Mouse (Mus musculus) neutrophil, adult 5-6 weeks (primary cell): ENCODE measurements around the gene Mlx. TPM values are rescaled to one million over a fixed set of nuclear protein-coding genes. Genes with fewer than 3 reads are reported as not detected.

Experiments used
- ATAC-seq: fragments of 151-379, 151-347 bp; 2 replicates; pipeline ENCODE4 v1.8.0; 2017; ENCODE audit warnings: mild to moderate bottlenecking, moderate TSS enrichment; ENCODE audit not compliant: insufficient number of reproducible peaks, poor library complexity, low FRiP score, severe bottlenecking; ENCODE audit errors: extremely low read depth
- total RNA-seq: library from RNA; stranded (forward); fragments of 200-1000 nt; gene quantifications from 2 replicates; pipeline ENCODE4 v1.2.3, GENCODE M21; 2017

The Mlx gene
- total RNA-seq, result 38.7 and 46.3 TPM in 2 replicates

DNA sequence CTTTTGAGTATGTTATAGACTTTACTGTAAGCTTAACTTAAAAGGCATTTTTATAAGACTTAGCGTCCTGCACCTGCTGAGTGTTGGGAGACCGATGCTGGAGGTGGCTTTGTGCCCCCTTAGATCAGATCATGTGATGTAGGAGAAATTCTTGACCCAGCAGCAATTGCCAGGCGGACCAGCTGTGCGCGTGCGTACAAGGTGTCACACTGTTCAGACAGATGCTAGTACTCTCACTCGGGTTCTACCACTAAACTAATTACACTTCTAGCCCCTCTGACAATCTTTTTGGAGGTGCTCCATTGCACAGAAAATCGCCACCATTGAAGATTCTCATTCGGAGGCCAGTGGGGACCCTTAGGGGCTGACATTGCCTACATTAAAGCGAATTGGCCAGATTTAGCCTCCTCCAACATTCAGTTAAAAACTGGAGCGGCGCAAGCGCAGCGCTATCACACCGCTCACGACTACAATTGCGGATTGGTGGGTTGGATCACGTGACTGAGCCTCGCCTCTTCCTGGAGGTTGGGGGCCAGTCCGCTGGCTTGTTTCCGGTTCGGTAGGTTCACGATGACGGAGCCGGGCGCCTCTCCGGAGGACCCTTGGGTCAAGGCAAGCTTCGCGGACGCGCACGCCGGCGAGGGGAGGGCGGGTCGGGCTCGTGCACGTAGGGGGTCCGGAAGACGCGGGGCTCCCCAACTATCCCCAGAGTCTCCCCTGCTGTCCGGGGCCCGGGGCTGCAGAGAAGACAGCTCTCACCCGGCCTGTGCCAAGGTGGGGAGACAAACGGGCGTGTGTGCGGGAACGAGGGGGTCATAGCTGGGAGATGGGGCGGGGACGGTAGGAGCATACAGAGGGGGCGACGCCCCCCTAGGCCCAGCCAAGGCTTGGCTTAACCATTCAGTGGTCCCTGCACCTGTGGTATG is at the start of gene Mlx:
Gene Mlx (plus strand): TSS at position 522 of the 926 bp plus-strand sequence.
- peak; percentile 62 for ATAC-seq

DNA sequence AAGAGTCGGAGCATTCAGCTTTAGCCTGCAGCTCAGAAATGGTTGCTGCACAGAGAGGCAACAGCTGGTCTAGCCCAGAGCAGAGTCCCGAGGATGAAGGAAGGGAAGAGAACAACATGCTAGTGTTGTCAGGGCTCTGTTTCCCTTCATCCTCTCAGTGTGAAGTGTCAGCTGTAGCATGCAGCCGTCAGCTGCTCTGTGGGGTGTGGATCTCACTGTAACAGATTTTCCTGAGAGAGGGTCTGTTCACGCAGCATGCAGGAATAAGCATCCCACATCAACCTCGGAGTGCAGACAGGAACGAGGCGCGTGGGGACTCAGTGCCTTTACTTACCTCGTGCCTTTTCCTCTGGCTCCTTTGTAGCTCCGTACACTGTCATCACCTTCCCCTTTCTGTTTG is 49.3 kb upstream of the Mlx start:
- ATAC-seq, result no peak

DNA sequence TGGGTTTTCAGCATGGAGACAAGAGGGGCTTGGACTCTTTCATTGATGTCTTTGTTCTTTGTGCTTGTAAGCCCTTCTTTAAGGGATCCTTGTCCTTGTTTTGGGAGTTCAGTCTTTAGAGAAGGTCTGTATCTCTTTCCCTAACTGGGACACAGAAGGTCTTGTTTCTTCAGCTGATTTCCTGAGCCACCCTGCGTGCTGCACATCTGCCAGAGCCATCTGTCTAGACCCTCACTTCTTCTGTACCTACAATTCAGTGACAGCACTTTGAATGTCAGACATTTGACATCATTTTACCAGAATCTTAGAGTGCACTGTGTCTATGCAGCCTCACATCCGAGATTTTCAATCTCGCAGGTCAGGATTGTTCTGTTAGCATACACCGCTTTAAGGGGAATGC is 41.3 kb upstream of the Mlx start:
- ATAC-seq, result no peak

DNA sequence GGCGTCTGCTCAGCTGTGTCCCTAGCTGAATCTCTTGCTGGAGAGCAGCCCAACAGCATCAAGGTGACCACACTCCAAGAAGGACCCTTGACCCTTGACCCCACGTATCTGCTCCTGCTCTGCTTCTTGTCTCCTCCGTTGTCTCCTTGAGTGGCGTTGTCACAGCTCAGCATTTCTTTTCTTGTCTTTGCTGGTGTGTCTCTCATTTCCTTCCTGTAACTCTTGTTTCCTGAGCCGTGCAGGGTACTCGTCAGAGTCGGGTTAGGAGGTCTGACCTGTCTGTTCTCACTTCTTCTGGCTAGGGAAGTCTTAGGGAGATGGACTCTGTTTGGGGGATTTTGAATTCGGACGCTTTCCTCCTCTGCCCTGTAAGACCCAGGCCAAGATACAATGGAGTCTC is 40.6 kb upstream of the Mlx start:
- ATAC-seq, result no peak

DNA sequence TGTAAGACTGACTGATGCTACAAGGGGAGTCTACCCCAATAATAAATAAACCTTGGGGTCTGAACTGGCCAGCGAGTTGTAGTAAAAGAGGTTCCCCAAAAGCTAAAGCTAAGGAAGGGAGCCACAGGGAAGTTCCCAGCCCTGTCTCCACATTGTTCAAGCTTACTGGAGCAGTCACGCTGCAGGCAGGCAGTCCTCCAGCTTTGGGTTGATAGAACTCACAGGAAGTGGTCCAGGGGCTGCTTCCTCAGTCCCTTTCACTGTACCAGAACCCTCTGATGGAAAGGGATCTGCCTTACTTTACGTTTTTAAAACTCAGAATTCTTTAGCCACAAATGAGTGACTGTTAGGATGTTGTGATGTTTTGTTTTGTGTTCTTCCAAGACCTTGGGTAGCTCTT is 39.6 kb upstream of the Mlx start:
- ATAC-seq, result no peak

DNA sequence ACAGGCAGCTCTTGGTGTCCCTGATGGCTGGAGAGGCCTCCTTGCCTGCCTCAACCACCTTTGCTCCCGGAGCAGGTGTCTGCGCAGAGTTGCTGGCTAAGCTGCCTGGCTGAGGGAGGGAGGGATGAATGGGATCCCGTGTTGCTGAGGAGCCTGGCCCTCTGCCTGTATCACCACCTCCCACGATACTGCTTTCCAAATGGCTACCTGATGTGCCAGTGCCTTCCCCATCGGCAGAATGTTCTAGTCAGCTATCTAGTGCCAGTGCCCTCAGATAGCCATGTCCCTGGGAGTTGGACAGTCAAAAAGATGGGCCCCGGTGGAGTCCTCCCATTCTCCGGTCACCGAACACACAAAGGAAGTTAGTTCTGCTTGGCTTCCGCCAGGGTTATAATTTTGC is 36.7 kb upstream of the Mlx start:
- ATAC-seq, result no peak

DNA sequence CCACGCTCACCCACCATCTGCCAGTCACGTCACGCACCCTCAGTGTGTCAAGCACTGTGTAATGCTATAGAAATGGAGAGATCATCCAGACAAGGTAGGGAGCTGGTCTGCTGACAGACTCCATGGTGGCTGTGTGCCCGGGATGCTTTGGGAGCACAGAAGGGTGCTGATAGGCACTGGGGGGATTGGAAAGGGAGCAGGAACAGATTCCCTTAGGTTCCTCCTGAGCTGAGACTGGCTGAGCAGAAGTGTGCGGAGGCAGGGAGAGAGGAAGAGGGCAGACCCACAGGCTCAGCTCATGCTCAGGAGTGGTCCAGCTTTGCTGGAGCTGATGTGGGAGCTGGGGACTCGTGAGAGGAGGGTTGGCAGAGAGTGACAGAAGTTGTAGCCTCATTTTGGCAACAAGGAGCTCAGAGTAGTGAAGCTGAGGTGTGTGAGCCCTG is 36.0 kb upstream of the Mlx start:
- no peak for ATAC-seq

DNA sequence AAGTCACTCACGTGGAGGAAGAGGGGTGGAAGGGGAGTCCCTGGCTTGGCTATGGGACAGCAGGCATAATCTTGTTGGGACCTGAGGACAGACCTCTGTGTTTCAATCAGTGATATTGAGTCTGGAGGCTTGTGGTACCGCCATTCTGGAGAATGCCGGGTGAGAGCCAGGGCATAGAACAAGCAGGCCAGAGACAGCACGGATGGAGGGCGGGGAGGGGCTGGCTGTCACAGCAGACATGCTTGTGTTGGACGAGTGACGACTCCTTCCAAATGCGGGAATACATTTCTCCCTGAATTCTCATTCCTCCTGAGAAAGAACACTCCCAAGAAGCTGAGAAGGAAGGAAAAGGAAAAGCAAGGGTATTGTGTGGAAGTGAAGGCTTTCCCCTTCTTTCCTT is 35.5 kb upstream of the Mlx start:
- no peak for ATAC-seq

DNA sequence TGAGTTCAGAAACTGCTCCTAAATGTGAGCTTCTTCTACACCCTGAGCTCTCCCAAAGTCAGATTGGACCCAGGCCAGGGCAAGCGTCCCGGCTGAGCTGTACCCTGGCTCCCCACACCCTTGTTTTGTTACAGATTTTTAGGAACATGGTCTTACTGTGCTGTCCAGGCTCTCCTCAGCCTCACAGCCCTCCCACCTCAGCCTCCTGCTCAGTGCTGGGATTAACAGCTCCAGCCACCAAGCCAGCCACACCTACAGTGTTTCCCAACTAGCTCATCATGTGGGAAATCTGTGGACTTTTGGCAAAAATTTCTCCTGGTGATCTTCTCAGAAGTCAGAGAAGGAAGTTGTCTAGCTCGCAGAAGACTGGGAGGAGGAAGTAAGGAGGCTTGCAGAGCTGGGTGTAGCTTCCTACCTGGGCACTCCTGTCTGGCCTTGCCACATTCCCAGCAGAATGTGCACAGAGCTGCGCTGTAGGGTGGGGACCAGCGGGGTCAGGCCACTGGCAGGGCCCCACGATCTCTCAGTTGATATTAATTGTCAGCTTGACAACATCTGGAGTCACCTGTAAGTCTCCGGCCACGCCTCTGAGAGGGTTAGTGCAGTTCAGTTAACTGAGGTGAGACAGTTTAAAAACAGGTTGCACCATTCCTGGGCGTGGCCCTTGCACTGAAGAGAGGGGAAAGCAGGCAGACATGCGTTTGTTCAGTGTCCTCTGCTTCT is 34.2 kb upstream of the Mlx start:
- ATAC-seq, result no peak

DNA sequence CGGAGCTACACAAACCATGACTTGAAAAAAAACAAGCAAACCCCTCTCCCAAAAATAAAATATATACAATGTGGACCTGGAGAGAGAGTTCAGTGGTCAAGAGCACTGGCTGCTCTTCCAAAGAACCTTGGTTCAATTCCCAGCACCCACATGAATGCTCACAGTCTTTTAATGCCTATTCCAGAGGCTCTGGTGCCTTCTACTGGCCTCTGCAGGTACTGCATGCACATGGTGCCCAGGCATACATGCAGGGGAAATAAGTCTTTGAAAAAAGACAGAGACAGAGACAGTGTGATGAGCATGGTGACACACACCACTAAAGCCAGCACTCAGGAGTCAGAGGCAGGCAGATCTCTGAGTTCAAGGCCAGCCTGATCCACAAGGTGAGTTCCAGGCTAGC is 33.1 kb upstream of the Mlx start:
- no peak for ATAC-seq

DNA sequence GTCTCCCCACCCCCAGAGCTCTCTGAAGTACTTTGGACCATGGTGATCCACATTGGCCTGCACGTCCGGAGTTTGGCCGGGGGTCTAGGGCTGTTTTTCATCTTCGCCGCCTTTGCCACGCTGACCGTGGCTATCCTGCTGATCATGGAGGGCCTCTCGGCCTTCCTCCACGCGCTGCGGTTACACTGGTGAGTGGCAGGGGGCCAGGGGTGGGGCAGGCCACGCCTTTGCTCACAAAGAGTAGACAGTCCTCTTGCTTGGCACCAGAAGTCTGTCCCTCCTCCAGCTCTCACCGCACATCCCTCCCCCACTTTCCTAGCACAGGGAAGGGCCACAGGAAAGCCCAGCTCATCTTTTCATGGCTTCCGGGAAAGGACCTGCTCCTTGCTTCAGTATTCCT is 31.7 kb upstream of the Mlx start:
- no peak for ATAC-seq

DNA sequence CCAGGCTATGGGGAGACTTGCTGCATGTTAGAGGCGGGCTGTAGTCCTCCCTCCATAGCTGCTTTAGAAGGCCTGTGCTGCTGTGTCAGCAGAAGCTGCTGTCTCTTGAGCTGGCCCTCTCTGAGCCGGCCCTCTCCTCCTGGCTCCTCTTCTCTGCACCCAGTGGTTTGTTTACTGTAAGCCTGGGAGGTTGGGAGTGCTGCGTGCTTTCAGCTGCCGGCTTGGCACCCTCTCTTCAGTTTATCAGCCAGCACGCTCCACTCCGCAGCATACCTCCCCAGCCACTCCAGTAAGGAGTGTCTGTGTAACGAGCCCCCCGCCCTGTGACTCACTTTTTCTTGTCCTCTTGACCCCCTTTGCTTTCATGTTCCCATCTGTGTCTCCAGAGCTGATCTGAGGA is 30.2 kb upstream of the Mlx start:
- ATAC-seq, result no peak

DNA sequence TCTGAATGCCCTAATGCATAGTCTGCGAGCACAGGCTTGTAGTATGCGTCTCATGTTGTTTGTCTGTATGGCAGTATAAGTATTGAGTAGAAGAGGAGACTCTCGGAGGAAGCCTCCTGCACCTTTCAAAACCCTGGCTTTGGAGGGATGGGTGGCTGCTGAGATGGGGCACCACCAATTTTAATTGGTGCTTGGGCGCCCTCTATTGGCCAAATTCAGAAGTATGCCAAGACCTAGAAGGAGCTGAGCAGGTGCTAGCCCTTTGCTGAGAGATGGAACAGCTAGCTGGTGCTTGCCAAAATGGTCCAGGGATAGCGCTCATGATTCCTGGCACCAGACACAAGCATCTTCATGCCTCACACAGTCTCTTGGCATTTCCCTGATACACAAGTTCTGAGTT is 29.2 kb upstream of the Mlx start:
- ATAC-seq, result peak; percentile 60; the same call in 1 of the 2 replicates

DNA sequence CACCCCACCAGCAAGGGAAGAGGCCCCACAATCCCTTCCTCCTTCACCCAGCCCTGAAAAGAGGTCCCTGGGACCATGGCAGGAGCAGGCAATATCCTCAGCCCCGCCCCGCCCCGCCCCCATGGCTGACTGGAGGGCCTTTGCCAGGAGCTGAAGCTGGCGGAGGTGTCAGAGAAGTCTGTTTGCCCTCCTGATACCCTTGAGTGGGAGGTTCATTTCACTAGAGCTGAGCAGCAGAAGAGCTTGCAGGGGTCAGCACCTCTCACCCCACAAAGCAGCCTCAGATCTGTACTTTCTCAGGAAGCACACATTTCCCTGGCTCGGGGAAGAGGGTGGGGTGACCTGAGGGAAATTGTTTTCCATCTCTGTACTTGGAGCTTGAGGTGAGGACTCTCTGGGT is 28.4 kb upstream of the Mlx start:
- ATAC-seq, result no peak

DNA sequence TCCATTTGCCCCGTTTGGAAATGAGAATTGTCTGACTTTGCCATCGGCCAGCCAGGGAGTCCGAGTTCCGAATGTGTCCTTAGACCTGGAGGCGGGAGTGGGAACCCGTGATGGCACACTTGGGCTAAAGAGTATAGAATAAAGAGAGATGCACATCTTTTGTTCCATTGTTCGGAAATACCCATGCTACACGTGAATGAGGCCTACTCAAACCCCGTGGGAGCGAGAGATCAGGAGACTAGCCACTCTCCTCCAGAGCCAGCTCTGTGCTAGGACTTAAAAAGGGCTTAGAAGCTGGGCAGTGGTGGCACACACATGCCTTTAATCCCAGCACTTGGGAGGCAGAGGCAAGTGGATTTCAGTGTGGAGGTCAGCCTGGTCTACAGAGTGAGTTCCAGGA is 27.6 kb upstream of the Mlx start:
- ATAC-seq, result no peak

DNA sequence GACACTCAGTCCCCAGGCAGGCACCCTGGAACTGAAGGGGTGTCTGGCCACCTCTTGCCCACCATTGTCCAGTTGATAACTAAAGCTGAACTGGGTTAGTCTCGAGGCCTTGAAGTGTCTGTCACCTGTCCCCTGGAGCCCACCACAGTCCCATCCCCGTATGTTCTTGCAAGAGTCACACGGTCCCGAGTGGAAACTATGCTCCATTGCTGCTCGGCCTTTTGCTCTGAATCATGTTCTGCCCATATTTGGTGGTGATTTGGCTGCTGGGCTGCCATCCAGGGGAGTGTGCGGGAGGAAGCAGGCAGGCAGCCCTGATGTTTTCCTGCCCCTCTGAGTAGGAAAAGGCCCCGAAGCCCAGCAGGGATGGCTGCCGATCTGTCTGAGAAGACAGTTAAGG is 27.0 kb upstream of the Mlx start:
- no peak for ATAC-seq

DNA sequence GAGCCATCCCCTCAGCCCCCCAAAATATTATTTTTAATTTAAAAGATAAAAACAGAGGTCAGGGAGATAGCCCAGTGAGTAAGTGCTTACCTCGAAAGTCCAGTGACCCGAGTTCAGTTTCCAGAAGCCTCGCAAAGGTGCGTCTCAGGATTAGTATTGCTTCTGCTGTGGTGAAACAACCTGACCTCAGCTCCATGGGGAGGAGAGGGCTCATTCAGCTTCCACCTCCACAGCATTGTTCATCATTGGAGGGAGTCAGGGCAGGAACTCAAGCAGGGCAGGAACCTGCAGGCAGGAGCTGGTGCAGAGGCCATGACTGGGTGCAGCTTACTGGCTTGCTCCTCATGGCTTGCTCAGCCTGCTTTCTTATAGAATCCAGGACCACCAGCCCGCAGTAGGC is 26.0 kb upstream of the Mlx start:
- no peak for ATAC-seq

DNA sequence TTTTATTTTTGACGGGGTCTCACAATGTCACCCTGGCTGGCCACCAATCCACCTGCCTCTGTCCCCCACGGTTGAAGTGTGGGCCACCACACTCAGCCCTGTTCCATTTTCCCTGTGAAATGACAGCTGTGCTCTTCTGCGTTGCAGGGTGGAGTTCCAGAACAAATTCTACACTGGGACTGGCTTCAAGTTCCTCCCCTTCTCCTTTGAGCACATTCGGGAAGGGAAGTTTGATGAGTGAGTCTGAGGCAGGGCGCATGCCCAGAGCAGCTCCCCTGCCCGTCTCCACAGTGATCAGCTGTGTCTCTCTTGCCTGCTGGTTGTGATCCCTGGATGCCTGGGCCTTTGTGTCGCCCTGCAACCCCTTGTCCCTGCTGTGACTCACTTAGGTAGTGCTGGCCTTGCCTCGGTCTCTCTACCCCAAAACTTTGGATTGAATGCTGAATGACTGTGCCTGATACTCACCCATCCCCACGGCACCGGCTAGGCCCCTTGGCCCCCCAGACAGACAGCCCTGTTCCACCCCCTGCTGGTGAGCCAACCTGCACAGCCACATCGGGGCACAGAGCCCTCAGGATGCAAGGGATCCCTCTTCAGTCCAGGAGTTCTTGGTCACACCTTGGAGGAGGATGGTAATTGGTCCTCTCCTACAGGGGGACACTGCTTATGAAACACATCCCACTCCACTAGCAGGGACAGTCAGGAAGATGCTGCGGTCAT is 24.8 kb upstream of the Mlx start:
- ATAC-seq, result no peak

DNA sequence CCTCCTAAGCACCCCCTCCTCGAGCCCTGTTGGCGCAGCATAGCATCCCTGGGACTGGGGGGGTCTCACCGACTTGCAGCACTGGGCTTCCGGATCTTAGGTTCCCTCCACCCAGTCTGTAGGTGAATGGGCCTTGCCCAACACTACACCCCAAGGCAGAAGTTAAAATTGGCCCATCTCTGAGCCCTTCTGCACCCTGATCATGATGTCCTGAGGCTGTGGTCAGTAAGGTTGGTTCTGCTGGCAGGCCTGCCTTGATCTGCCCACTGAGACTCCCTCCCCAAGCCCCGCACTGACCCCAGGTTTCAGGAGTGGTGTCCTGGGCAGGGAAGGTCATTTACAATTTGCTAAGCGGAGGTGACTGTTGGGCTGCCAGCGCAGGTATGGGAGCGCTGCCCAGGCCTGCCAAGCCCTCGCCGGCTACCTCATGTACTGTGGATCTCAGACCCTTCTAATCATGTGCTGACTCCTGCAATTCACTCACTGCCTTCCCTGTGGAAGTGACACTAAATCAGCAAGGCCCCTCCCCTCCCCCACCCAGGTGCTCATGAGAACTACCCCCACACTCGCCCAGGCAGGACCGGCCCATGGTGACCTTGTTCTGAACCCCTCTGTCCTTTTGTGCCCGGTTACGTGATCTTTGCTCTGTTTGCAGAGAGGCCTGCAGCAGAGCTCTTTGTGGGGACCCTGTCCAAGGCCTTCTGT is 24.0 kb upstream of the Mlx start:
- no peak for ATAC-seq
